Mouse (Mus musculus) retina, postnatal 7 days (tissue): ENCODE data around the gene Tmed10.

Experiments used
- DNase-seq: peaks from one replicate; pipeline ENCODE4 v3.0.0-alpha.2; 2012; ENCODE audit warnings: low read depth, low spot score

Tmed10 gene

DNA sequence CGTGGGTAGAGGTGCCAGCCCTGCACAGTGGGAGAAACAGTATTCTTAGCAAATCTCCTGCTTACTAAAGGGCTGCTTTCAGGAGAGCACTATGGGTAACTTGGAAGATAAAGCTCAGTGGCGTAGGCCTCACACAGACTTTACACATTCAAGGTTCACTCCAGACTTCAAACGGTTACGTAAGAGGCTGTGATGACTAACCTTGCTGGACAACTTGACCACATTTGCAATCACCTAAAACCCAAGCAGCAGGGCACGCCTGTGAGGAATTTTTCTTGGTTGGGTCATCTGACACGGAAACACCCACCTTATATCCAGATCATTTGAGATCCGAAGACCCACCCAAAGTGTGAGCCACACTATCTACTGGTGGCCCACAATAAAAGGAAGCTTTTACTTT lies 44.5 kb downstream of the Tmed10 start:
- DNase-seq = no peak

- no peak for DNase-seq
Observed at GRCm38 (mm10) chr12:85308651-85309050, 66.0 kb downstream of the Tmed10 start.

DNA sequence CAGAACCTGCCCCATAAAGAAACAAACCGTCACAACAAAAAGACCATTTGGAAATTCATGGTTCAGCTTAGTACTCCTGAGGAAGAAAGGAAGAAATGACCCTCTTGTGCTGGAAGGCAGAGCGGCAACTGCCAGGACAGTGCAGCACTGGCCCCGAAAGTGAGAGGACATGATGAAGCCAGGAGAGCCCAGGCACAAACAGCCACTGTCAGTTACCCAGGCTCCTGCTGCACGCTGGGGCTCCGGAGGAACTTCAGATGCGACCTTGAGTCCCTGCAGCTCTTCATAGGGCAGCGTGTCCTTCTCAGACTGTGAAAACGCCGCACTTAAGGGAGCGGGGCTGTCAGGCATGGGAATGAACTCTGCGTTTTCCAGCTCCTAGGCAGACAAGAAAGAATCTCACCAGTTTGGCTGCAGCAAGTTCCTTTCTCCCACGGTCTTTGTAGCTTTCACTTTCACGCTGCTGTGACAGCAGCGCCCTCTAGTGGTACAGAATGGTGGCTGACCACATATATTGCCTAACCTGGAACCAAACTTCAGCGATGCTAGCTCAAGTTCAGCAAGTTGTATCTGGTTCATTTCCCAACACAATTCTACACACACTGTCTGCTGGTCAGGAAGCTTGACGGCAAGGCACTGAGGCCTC lies 69.3 kb downstream of the Tmed10 start:
- DNase-seq = peak; percentile 75

DNA sequence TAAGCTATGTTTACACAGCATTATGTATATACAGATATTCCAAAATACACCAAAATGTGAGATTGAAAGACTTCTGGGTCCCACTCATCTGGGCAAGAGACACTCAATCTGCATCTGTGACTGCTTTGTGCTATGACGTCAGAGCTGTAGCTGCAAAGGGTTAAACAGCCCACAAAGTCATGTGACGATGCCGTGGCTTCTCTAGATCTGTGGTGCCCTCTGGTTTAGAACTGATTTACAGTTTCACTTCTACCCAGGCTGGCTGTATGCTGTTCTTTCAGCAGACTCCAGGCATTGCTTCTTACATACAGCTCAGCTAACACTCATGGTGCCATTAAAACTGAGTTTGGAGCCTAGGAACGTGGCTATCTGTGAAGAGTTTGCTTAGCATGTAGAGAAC lies 69.9 kb downstream of the Tmed10 start:
- DNase-seq = no peak

GRCm38 (mm10) chr12:85303256-85303655 lies 71.4 kb downstream of the Tmed10 start:
- DNase-seq = no peak

GRCm38 (mm10) chr12:85298835-85299180 lies 75.8 kb downstream of the Tmed10 start:
- no peak for DNase-seq

GRCm38 (mm10) chr12:85298127-85298834 lies 76.4 kb downstream of the Tmed10 start:
- DNase-seq = no peak

DNA sequence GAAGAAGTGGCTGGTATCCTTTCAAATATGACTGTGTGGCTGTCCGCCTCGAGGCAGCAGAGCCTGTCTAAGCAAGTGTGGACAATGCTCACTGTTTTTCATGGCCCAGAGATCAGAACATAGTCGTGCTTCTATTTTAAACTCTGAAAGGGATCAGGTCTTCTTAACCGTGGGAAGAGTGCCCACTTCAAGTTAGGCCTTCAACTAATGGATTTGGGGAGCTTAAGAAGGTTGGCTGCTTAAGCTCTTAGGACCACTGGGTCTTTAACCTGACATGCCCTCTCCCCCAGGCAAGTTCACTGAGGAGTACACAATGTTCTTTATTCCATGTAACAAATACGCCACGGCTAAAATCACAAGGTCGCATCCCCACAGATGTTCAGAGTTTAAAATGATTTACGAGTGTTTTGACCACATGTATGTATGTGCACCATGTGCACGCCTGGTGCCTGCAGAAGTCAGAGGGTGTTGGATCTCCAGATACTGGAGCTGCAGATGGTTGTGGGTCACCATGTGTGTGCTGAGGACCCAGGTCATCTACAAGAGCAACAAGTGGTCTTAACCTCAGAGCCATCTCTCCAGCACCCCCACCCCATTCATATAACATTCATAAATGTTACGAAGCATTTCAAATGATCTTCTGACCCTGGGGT lies 77.2 kb downstream of the Tmed10 start:
- DNase-seq = no peak

GRCm38 (mm10) chr12:85296915-85297314 lies 77.7 kb downstream of the Tmed10 start:
- no peak for DNase-seq

GRCm38 (mm10) chr12:85295506-85295905 lies 79.1 kb downstream of the Tmed10 start:
- no peak for DNase-seq

DNA sequence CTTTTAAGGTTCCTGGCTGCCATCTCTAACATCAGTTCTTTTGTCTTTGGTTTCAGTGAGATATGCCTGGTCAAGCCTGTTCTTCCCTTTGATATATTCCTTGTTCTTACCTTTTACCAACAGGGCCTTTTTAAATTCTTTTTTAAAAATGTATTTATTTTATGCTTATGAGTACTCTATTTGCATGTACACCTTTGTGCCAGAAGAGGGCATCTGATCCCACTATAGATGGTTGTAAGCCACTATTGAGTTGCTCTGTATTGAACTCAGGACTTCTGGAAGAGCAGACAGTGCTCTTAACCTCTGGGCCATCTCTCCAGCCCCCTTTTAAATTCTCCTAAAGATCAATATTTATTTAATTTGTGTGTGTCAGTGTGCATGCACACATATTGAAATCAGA lies 81.7 kb downstream of the Tmed10 start:
- DNase-seq = no peak

- no peak for DNase-seq
Observed at GRCm38 (mm10) chr12:85292288-85292687, 82.4 kb downstream of the Tmed10 start.

GRCm38 (mm10) chr12:85291541-85291940 lies 83.1 kb downstream of the Tmed10 start:
- DNase-seq = no peak

DNA sequence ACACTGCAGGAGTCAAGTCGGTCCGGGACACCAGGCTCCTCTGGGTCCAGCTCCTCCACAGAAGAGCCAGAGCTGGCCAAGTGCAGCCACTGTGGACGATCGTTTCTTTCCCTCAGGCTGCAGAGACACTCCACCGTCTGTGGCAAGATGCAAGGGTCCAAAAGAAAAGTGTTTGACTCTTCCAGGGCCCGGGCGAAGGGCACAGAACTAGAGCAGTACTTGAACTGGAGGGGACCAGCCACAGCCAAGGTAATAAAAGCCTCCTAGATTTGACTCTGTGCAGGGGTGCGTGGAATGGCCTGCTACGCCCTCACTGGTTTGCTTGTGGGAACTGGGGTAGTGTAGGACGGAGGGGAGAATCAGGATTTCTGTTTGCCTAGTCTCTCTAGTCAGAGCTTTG lies 84.0 kb downstream of the Tmed10 start:
- DNase-seq = no peak
